Mouse (Mus musculus) MEL (cell line): ENCODE measurements around the gene Large2. TPM values are rescaled to one million over a fixed set of nuclear protein-coding genes. Genes with fewer than 3 reads are reported as not detected.

Experiments used
- DNase-seq: peaks from one replicate; pipeline ENCODE4 v3.0.0; 2011; ENCODE audit warnings: low read depth, low spot score
- H3K27ac ChIP-seq: 2 replicates; pipeline ENCODE4 v1.5.1; 2012; ENCODE audit warnings: low read depth, mild to moderate bottlenecking, control low read depth, low read length, moderate library complexity; ENCODE audit not compliant: control insufficient read depth
- H3K27me3 ChIP-seq, 2 experiments: fragments of 150-350 bp in 1 of 2; sonication (generic) in 1 of 2; 2 replicates each; pipeline ENCODE4 v1.6.1; 2012; ENCODE audit warnings: low read length in 2 of 2, mild to moderate bottlenecking in 2 of 2, improper control_type of control experiment in 1 of 2, moderate library complexity in 1 of 2; ENCODE audit not compliant: insufficient read depth in 2 of 2, control insufficient read depth in 1 of 2
- H3K36me3 ChIP-seq, 2 experiments: 2 replicates each; pipeline ENCODE4 v1.6.1; 2012 to 2014; ENCODE audit warnings: low read length in 2 of 2, improper control_type of control experiment in 1 of 2, inconsistent platforms in 1 of 2, mild to moderate bottlenecking in 1 of 2; ENCODE audit not compliant: insufficient read depth in 2 of 2, control insufficient read depth in 1 of 2
- H3K4me1 ChIP-seq, 2 experiments: fragments of 150-350 bp in 1 of 2; sonication (generic) in 1 of 2; 2 replicates each; pipeline ENCODE4 v1.6.1; 2012; ENCODE audit warnings: low read length in 2 of 2, improper control_type of control experiment in 1 of 2, mild to moderate bottlenecking in 1 of 2; ENCODE audit not compliant: insufficient read depth in 2 of 2, control insufficient read depth in 1 of 2
- H3K4me3 ChIP-seq, 2 experiments: fragments of 150-350 bp in 1 of 2; sonication (generic) in 1 of 2; 2 replicates each; pipeline ENCODE4 v1.5.1; 2012; ENCODE audit warnings: low read depth in 2 of 2, low read length in 2 of 2, mild to moderate bottlenecking in 2 of 2, moderate library complexity in 2 of 2, control low read depth in 1 of 2, improper control_type of control experiment in 1 of 2; ENCODE audit not compliant: control insufficient read depth in 1 of 2, insufficient read depth in 1 of 2
- H3K79me2 ChIP-seq: 2 replicates; pipeline ENCODE4 v1.6.1; 2012; ENCODE audit warnings: mild to moderate bottlenecking, low read length, moderate library complexity; ENCODE audit not compliant: control insufficient read depth, poor library complexity, insufficient read depth
- H3K9ac ChIP-seq: 2 replicates; pipeline ENCODE4 v1.6.1; 2012; ENCODE audit warnings: low read depth, mild to moderate bottlenecking, control low read depth, low read length, moderate library complexity; ENCODE audit not compliant: control insufficient read depth, poor library complexity, severe bottlenecking
- H3K9me3 ChIP-seq: fragments of 150-350 bp; sonication (generic); replicated peaks from 2 replicates; pipeline ENCODE4 v1.6.1; 2012; ENCODE audit warnings: mild to moderate bottlenecking, low read length, improper control_type of control experiment, moderate library complexity; ENCODE audit not compliant: insufficient read depth
- BHLHE40 ChIP-seq: IDR thresholded peaks from 2 replicates; pipeline ENCODE4 v1.6.1; 2012; ENCODE audit warnings: low read depth, mild to moderate bottlenecking, inconsistent platforms, low read length, improper control_type of control experiment, borderline replicate concordance
- CHD2 ChIP-seq: IDR thresholded peaks from 2 replicates; pipeline ENCODE4 v1.6.1; 2011; ENCODE audit warnings: low read length, improper control_type of control experiment
- CTCF ChIP-seq, 3 experiments: IDR thresholded peaks in 2 of 3; conservative IDR thresholded peaks in 1 of 3; 2 replicates each; pipeline ENCODE4 v1.5.1; 2011 to 2012; ENCODE audit warnings: low read length in 3 of 3, low read depth in 2 of 3, mild to moderate bottlenecking in 2 of 3, improper control_type of control experiment in 1 of 3, inconsistent platforms in 1 of 3, mixed read lengths in 1 of 3, moderate library complexity in 1 of 3; ENCODE audit not compliant: control insufficient read depth in 1 of 3, insufficient read depth in 1 of 3, poor library complexity in 1 of 3, severe bottlenecking in 1 of 3
- E2F4 ChIP-seq: IDR thresholded peaks from 2 replicates; pipeline ENCODE4 v1.6.1; 2011; ENCODE audit warnings: low read depth, low read length, improper control_type of control experiment, borderline replicate concordance
- ELF1 ChIP-seq: IDR thresholded peaks from 2 replicates; pipeline ENCODE4 v1.6.1; 2014; ENCODE audit warnings: low read depth, mild to moderate bottlenecking, inconsistent platforms, low read length, improper control_type of control experiment, moderate library complexity
- EP300 ChIP-seq, 2 experiments: IDR thresholded peaks; 2 replicates each; pipeline ENCODE4 v1.6.1; 2011; ENCODE audit warnings: improper control_type of control experiment in 2 of 2, low read length in 2 of 2, low read depth in 1 of 2, mild to moderate bottlenecking in 1 of 2
- ETS1 ChIP-seq: IDR thresholded peaks from 2 replicates; pipeline ENCODE4 v1.6.1; 2012; ENCODE audit warnings: low read depth, mild to moderate bottlenecking, inconsistent platforms, low read length, improper control_type of control experiment, moderate library complexity
- GABPA ChIP-seq: IDR thresholded peaks from 2 replicates; pipeline ENCODE4 v1.6.1; 2012; ENCODE audit warnings: low read depth, mild to moderate bottlenecking, inconsistent platforms, low read length, improper control_type of control experiment, moderate library complexity
- MAX ChIP-seq: IDR thresholded peaks from 2 replicates; pipeline ENCODE4 v1.6.1; 2011; ENCODE audit warnings: low read length, improper control_type of control experiment
- MAZ ChIP-seq: IDR thresholded peaks from 2 replicates; pipeline ENCODE4 v1.6.1; 2012; ENCODE audit warnings: low read depth, mild to moderate bottlenecking, inconsistent platforms, low read length, improper control_type of control experiment
- MEF2A ChIP-seq: IDR thresholded peaks from 2 replicates; pipeline ENCODE4 v1.6.1; 2014; ENCODE audit warnings: low read depth, mild to moderate bottlenecking, inconsistent platforms, low read length, improper control_type of control experiment; ENCODE audit not compliant: poor library complexity, insufficient replicate concordance, severe bottlenecking; ENCODE audit errors: extremely low read depth
- MXI1 ChIP-seq: IDR thresholded peaks from 2 replicates; pipeline ENCODE4 v1.6.1; 2011; ENCODE audit warnings: mild to moderate bottlenecking, low read depth, low read length, improper control_type of control experiment
- NELFE ChIP-seq: IDR thresholded peaks from 2 replicates; pipeline ENCODE4 v1.6.1; 2011; ENCODE audit warnings: low read depth, low read length, improper control_type of control experiment
- NRF1 ChIP-seq: IDR thresholded peaks from 2 replicates; pipeline ENCODE4 v1.6.1; 2014; ENCODE audit warnings: low read depth, mild to moderate bottlenecking, inconsistent platforms, low read length, improper control_type of control experiment, moderate library complexity; ENCODE audit not compliant: poor library complexity, insufficient read depth, severe bottlenecking
- POLR2A ChIP-seq, 2 experiments: IDR thresholded peaks; 2 replicates each; pipeline ENCODE4 v1.6.1; 2011 to 2012; ENCODE audit warnings: low read length in 2 of 2, mild to moderate bottlenecking in 2 of 2, control low read depth in 1 of 2, improper control_type of control experiment in 1 of 2, low read depth in 1 of 2, moderate library complexity in 1 of 2; ENCODE audit not compliant: control insufficient read depth in 1 of 2, insufficient read depth in 1 of 2, poor library complexity in 1 of 2
- POLR2AphosphoS2 ChIP-seq: IDR thresholded peaks from 2 replicates; pipeline ENCODE4 v1.6.1; 2011; ENCODE audit warnings: low read length, improper control_type of control experiment
- RAD21 ChIP-seq: IDR thresholded peaks from 2 replicates; pipeline ENCODE4 v1.6.1; 2011; ENCODE audit warnings: mild to moderate bottlenecking, low read depth, low read length, improper control_type of control experiment
- RCOR1 ChIP-seq: IDR thresholded peaks from 2 replicates; pipeline ENCODE4 v1.6.1; 2012; ENCODE audit warnings: low read depth, mild to moderate bottlenecking, inconsistent platforms, low read length, improper control_type of control experiment
- TAL1 ChIP-seq: IDR thresholded peaks from 2 replicates; pipeline ENCODE4 v1.6.1; 2012; ENCODE audit warnings: mild to moderate bottlenecking, inconsistent platforms, low read length, moderate library complexity, mixed read lengths
- TCF12 ChIP-seq: IDR thresholded peaks from 2 replicates; pipeline ENCODE4 v1.6.1; 2014; ENCODE audit warnings: low read depth, mild to moderate bottlenecking, inconsistent platforms, low read length, improper control_type of control experiment, moderate library complexity
- UBTF ChIP-seq: IDR thresholded peaks from 2 replicates; pipeline ENCODE4 v1.6.1; 2012; ENCODE audit warnings: low read depth, mild to moderate bottlenecking, inconsistent platforms, low read length, improper control_type of control experiment, moderate library complexity, borderline replicate concordance; ENCODE audit not compliant: insufficient read depth
- USF1 ChIP-seq: IDR thresholded peaks from 2 replicates; pipeline ENCODE4 v1.6.1; 2014; ENCODE audit warnings: low read depth, mild to moderate bottlenecking, inconsistent platforms, low read length, improper control_type of control experiment, moderate library complexity
- USF2 ChIP-seq, 2 experiments: IDR thresholded peaks; 2 replicates each; pipeline ENCODE4 v1.6.1; 2011 to 2012; ENCODE audit warnings: improper control_type of control experiment in 2 of 2, low read length in 2 of 2, borderline replicate concordance in 1 of 2, inconsistent platforms in 1 of 2, low read depth in 1 of 2, mild to moderate bottlenecking in 1 of 2; ENCODE audit not compliant: insufficient read depth in 1 of 2
- ZC3H11A ChIP-seq: IDR thresholded peaks from 2 replicates; pipeline ENCODE4 v1.6.1; 2012; ENCODE audit warnings: low read depth, mild to moderate bottlenecking, inconsistent platforms, low read length, improper control_type of control experiment
- ZMIZ1 ChIP-seq: IDR thresholded peaks from 2 replicates; pipeline ENCODE4 v1.6.1; 2012; ENCODE audit warnings: low read depth, mild to moderate bottlenecking, inconsistent platforms, low read length, improper control_type of control experiment, moderate library complexity
- ZNF384 ChIP-seq: IDR thresholded peaks from 2 replicates; pipeline ENCODE4 v1.6.1; 2012; ENCODE audit warnings: low read depth, mild to moderate bottlenecking, inconsistent platforms, low read length, improper control_type of control experiment
- polyA plus RNA-seq, 2 experiments: library from polyadenylated mRNA; stranded (reverse) in 1 of 2; unstranded in 1 of 2; fragments of >175 nt in 1 of 2; fragments of >200 nt in 1 of 2; gene quantifications; 2 replicates each; pipeline versions ENCODE4 v1.2.1 to v1.2.4; 2012; ENCODE audit warnings: low replicate concordance in 2 of 2, low read depth in 1 of 2; ENCODE audit not compliant: insufficient read length in 2 of 2, insufficient read depth in 1 of 2, missing spikeins in 1 of 2
- total RNA-seq: library from RNA; depleted of rRNA; stranded (reverse); fragments of 300-350 nt; gene quantifications from 2 replicates; pipeline ENCODE4 v1.2.3, GENCODE M21; 2012

Gene Large2
- total and polyA plus RNA-seq, 3 experiments = 0.03 TPM; not detected in 2

DNA sequence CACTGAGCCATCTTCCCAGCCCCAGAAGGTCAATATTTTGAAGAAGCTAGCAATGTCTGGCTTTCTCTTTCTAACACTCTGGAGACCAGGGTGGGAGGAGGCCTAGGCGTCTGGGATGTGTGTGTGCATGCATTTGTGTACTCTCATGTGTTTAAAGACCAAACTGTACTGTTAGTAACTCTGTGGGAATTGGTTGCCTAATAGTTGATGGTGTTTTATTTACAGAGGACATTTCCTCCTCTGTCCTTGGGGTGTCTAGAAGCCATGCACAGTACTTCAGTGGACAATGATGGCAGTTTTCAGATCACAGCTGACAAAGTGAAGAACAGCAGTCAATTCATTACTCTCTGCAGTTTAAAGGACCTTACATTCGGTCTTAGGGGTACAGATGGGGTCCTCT, 27.5 kb downstream of the Large2 start:
- H3K79me2 ChIP-seq = no peaks in the 10 kb centered on the region
- H3K4me1 ChIP-seq = no peaks in the 10 kb centered on the region
- H3K36me3 ChIP-seq = no peaks in the 10 kb centered on the region
- no peak overlapping the region for H3K4me3 ChIP-seq
- no peak for TF ChIP-seq POLR2A (IDR thresholded peaks at IDR 0.05; ENCODE audit: control insufficient read depth in 1 of 2, insufficient read depth in 1 of 2, low read depth in 1 of 2, low read length in 2 of 2, poor library complexity in 1 of 2)
- no peak for TF ChIP-seq MXI1
- TF ChIP-seq POLR2AphosphoS2 = no peak
- TF ChIP-seq RAD21 = no peak
- no peak for TF ChIP-seq CHD2
- TF ChIP-seq ZNF384 = no peak
- no peak for TF ChIP-seq ELF1
- no peak for TF ChIP-seq MEF2A
- TF ChIP-seq ZC3H11A = no peak
- no peak for TF ChIP-seq ETS1
- TF ChIP-seq MAX = no peak
- no peak for TF ChIP-seq UBTF
- TF ChIP-seq USF2 (IDR thresholded peaks at IDR 0.05; ENCODE audit: borderline replicate concordance in 1 of 2, insufficient read depth in 1 of 2, low read depth in 1 of 2, low read length in 2 of 2) = no peak
- TF ChIP-seq MAZ = no peak
- no peak for TF ChIP-seq TAL1
- H3K27ac ChIP-seq = no peak overlapping the region
- DNase-seq = no peak
- H3K9ac ChIP-seq = no peak overlapping the region
- no peaks in the 10 kb centered on the region for H3K27me3 ChIP-seq
- no peaks in the 10 kb centered on the region for H3K9me3 ChIP-seq

DNA sequence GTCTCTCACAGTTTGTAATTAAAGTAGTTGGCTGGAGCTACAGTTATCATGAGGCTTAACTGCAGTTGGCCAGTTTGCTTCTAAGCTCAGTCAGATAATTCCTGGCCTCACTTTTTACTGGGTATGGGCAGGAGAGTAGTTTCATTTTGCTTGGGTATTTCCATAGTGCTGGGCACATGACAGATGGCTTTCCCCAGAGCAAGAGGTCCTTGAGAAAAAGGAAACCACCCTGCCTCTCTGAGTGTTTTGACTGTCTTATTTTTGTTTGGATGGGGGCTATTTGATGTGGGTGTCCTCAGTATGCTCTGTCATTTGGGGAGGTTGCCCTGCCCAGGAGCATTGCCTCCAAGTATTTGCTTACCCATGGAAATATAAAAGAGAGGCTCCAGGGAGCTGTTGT, 32.3 kb downstream of the Large2 start:
- no peak overlapping the region for H3K27ac ChIP-seq

More for the DNA sequence above, 32.3 kb downstream of the Large2 start:
- Histone ChIP-seq H3K27me3 (no peaks in the 10 kb centered on the region), H3K79me2 (no peaks in the 10 kb centered on the region), H3K9me3 (no peaks in the 10 kb centered on the region), H3K4me1 (no peaks in the 10 kb centered on the region), H3K36me3 (no peaks in the 10 kb centered on the region), H3K4me3 (no peak overlapping the region), H3K9ac (no peak overlapping the region)
- DNase-seq = no peak
- TF ChIP-seq E2F4 (no peak), NELFE (no peak), POLR2AphosphoS2 (no peak), CTCF (IDR thresholded peaks at IDR 0.05 in 2 of 3, conservative IDR thresholded peaks at IDR 0.05 in 1 of 3; ENCODE audit: control insufficient read depth in 1 of 3, insufficient read depth in 1 of 3, low read depth in 2 of 3, low read length in 3 of 3, poor library complexity in 1 of 3, severe bottlenecking in 1 of 3) (no peak), TCF12 (no peak), CHD2 (no peak), USF1 (no peak), BHLHE40 (no peak), GABPA (no peak), RCOR1 (no peak), NRF1 (no peak), ELF1 (no peak), ZMIZ1 (no peak), UBTF (no peak), TAL1 (no peak), EP300 (IDR thresholded peaks at IDR 0.05; ENCODE audit: low read depth in 1 of 2, low read length in 2 of 2) (no peak), MAX (no peak)
